Mouse (Mus musculus): Measurements from ENCODE around the gene Gm765. TPM values are rescaled to one million over a fixed set of nuclear protein-coding genes. Genes with fewer than 3 reads are reported as not detected.

Gene Gm765
- polyA plus RNA-seq, 1 experiment, result not detected

- no peak for TF ChIP-seq POLR2A (IDR thresholded peaks at IDR 0.05; ENCODE audit: low read depth, low read length)
- TF ChIP-seq CTCF (conservative IDR thresholded peaks at IDR 0.05; ENCODE audit: insufficient read depth, insufficient read length, low read depth, low read length), result no peak
- 67% methylated on average over 4 of the region's 4 CpGs for WGBS
- Histone ChIP-seq H3K27me3 (replicated peaks; ENCODE audit: control insufficient read depth, insufficient read depth, low read length) (no peaks in the 10 kb centered on the region; the same call in 1 of the 2 replicates), H3K27ac (ENCODE audit: insufficient read depth, low read depth, low read length) (no peak overlapping the region), H3K4me1 (ENCODE audit: control insufficient read depth, insufficient read depth, low read length) (no peaks in the 10 kb centered on the region), H3K4me3 (ENCODE audit: insufficient read depth, low read depth, low read length) (no peak overlapping the region), H3K36me3 (ENCODE audit: control insufficient read depth, insufficient read depth, low read length) (no peaks in the 10 kb centered on the region)
- no peak for DNase-seq
These were observed 59.8 kb downstream of the Gm765 start for GRCm38 (mm10) chr6:98282791-98283190.

- Histone ChIP-seq H3K4me1 (ENCODE audit: control insufficient read depth, insufficient read depth, low read length) (no peaks in the 10 kb centered on the region), H3K27ac (ENCODE audit: insufficient read depth, low read depth, low read length) (no peak overlapping the region), H3K27me3 (replicated peaks; ENCODE audit: control insufficient read depth, insufficient read depth, low read length) (no peaks in the 10 kb centered on the region), H3K36me3 (ENCODE audit: control insufficient read depth, insufficient read depth, low read length) (no peaks in the 10 kb centered on the region), H3K4me3 (ENCODE audit: insufficient read depth, low read depth, low read length) (no peak overlapping the region)
- peak; percentile 44 for DNase-seq
- 85% methylated on average over 1 of the region's 1 CpGs for WGBS
- peak; percentile 61 for TF ChIP-seq CTCF (conservative IDR thresholded peaks at IDR 0.05; ENCODE audit: insufficient read depth, insufficient read length, low read depth, low read length)
- TF ChIP-seq POLR2A (IDR thresholded peaks at IDR 0.05; ENCODE audit: low read depth, low read length), result no peak
These were observed 71.0 kb downstream of the Gm765 start for GRCm38 (mm10) chr6:98271553-98271952.

GRCm38 (mm10) chr6:98262961-98263360, 79.6 kb downstream of the Gm765 start:
- H3K4me3 ChIP-seq (ENCODE audit: insufficient read depth, low read depth, low read length), result no peak overlapping the region
- no peak for TF ChIP-seq CTCF (conservative IDR thresholded peaks at IDR 0.05; ENCODE audit: insufficient read depth, insufficient read length, low read depth, low read length)
- no peak for TF ChIP-seq POLR2A (IDR thresholded peaks at IDR 0.05; ENCODE audit: low read depth, low read length)
- WGBS, result 60% methylated on average over 2 of the region's 2 CpGs

GRCm38 (mm10) chr6:98259016-98259415, 83.5 kb downstream of the Gm765 start:
- H3K27me3 ChIP-seq (replicated peaks; ENCODE audit: control insufficient read depth, insufficient read depth, low read length), result no peaks in the 10 kb centered on the region
- 51% methylated on average over 2 of the region's 2 CpGs for WGBS
- H3K4me1 ChIP-seq (ENCODE audit: control insufficient read depth, insufficient read depth, low read length), result no peaks in the 10 kb centered on the region
- TF ChIP-seq CTCF (conservative IDR thresholded peaks at IDR 0.05; ENCODE audit: insufficient read depth, insufficient read length, low read depth, low read length), result no peak
- no peak for TF ChIP-seq POLR2A (IDR thresholded peaks at IDR 0.05; ENCODE audit: low read depth, low read length)
- H3K4me3 ChIP-seq (ENCODE audit: insufficient read depth, low read depth, low read length), result no peak overlapping the region
- H3K36me3 ChIP-seq (ENCODE audit: control insufficient read depth, insufficient read depth, low read length), result no peaks in the 10 kb centered on the region
- no peak for DNase-seq
- no peak overlapping the region for H3K27ac ChIP-seq (ENCODE audit: insufficient read depth, low read depth, low read length)

More at GRCm38 (mm10) chr6:98262961-98263360, 79.6 kb downstream of the Gm765 start:
- H3K36me3 ChIP-seq (ENCODE audit: control insufficient read depth, insufficient read depth, low read length), result no peaks in the 10 kb centered on the region
- DNase-seq, result no peak
- H3K27me3 ChIP-seq (replicated peaks; ENCODE audit: control insufficient read depth, insufficient read depth, low read length), result no peaks in the 10 kb centered on the region
- H3K4me1 ChIP-seq (ENCODE audit: control insufficient read depth, insufficient read depth, low read length), result no peaks in the 10 kb centered on the region
- H3K27ac ChIP-seq (ENCODE audit: insufficient read depth, low read depth, low read length), result no peak overlapping the region

- Histone ChIP-seq H3K4me3 (ENCODE audit: insufficient read depth, low read depth, low read length) (no peak overlapping the region), H3K4me1 (ENCODE audit: control insufficient read depth, insufficient read depth, low read length) (no peaks in the 10 kb centered on the region), H3K27ac (ENCODE audit: insufficient read depth, low read depth, low read length) (no peak overlapping the region), H3K27me3 (replicated peaks; ENCODE audit: control insufficient read depth, insufficient read depth, low read length) (no peaks in the 10 kb centered on the region), H3K36me3 (ENCODE audit: control insufficient read depth, insufficient read depth, low read length) (no peaks in the 10 kb centered on the region)
- WGBS, result 64% methylated on average over 2 of the region's 2 CpGs
- no peak for DNase-seq
- TF ChIP-seq POLR2A (IDR thresholded peaks at IDR 0.05; ENCODE audit: low read depth, low read length), result no peak
These were observed 96.1 kb downstream of the Gm765 start for GRCm38 (mm10) chr6:98246449-98246848.

GRCm38 (mm10) chr6:98243186-98243585, 99.4 kb downstream of the Gm765 start:
- TF ChIP-seq CTCF (conservative IDR thresholded peaks at IDR 0.05; ENCODE audit: insufficient read depth, insufficient read length, low read depth, low read length) (no peak), POLR2A (IDR thresholded peaks at IDR 0.05; ENCODE audit: low read depth, low read length) (no peak)
- Histone ChIP-seq H3K27ac (ENCODE audit: insufficient read depth, low read depth, low read length) (no peak overlapping the region), H3K4me3 (ENCODE audit: insufficient read depth, low read depth, low read length) (no peak overlapping the region), H3K4me1 (ENCODE audit: control insufficient read depth, insufficient read depth, low read length) (no peaks in the 10 kb centered on the region), H3K36me3 (ENCODE audit: control insufficient read depth, insufficient read depth, low read length) (no peaks in the 10 kb centered on the region), H3K27me3 (replicated peaks; ENCODE audit: control insufficient read depth, insufficient read depth, low read length) (no peaks in the 10 kb centered on the region)
- 57% methylated on average over 6 of the region's 6 CpGs for WGBS
- DNase-seq, result no peak

GRCm38 (mm10) chr6:98240561-98241272, 101.8 kb downstream of the Gm765 start:
- Histone ChIP-seq H3K4me3 (ENCODE audit: insufficient read depth, low read depth, low read length) (no peak overlapping the region), H3K27ac (ENCODE audit: insufficient read depth, low read depth, low read length) (no peak overlapping the region), H3K4me1 (ENCODE audit: control insufficient read depth, insufficient read depth, low read length) (no peaks in the 10 kb centered on the region), H3K27me3 (replicated peaks; ENCODE audit: control insufficient read depth, insufficient read depth, low read length) (no peaks in the 10 kb centered on the region), H3K36me3 (ENCODE audit: control insufficient read depth, insufficient read depth, low read length) (no peaks in the 10 kb centered on the region)
- no peak for TF ChIP-seq POLR2A (IDR thresholded peaks at IDR 0.05; ENCODE audit: low read depth, low read length)
- 87% methylated on average over 8 of the region's 8 CpGs for WGBS
- no peak for DNase-seq

Measured in kidney, adult 2 months (tissue).